Mouse (Mus musculus) small intestine, adult 2 months (tissue): ENCODE measurements around the gene Il27ra. TPM values are rescaled to one million over a fixed set of nuclear protein-coding genes. Genes with fewer than 3 reads are reported as not detected.

Experiments used
- H3K27ac ChIP-seq: fragments of 200-500 bp; 2 replicates; pipeline ENCODE4 v1.5.1; 2012; ENCODE audit warnings: low read depth, low read length, control low read depth, inconsistent platforms; ENCODE audit not compliant: insufficient read depth
- H3K27me3 ChIP-seq: fragments of 200-500 bp; 2 replicates; pipeline ENCODE4 v1.6.1; 2012; ENCODE audit warnings: mild to moderate bottlenecking, moderate library complexity, low read length, inconsistent platforms; ENCODE audit not compliant: control insufficient read depth, insufficient read depth
- H3K36me3 ChIP-seq: fragments of 200-500 bp; 2 replicates; pipeline ENCODE4 v1.6.1; 2012; ENCODE audit warnings: mild to moderate bottlenecking, low read length, control low read depth, inconsistent platforms; ENCODE audit not compliant: control insufficient read depth, insufficient read depth
- H3K4me1 ChIP-seq: fragments of 200-500 bp; 2 replicates; pipeline ENCODE4 v1.6.1; 2012; ENCODE audit warnings: low read length, inconsistent platforms, mixed read lengths; ENCODE audit not compliant: control insufficient read depth, insufficient read depth, insufficient read length
- H3K4me3 ChIP-seq: fragments of 200-500 bp; 2 replicates; pipeline ENCODE4 v1.5.1; 2012; ENCODE audit warnings: low read depth, mild to moderate bottlenecking, control low read depth, inconsistent platforms, low read length, moderate library complexity
- CTCF ChIP-seq: fragments of 200-500 bp; IDR thresholded peaks from 2 replicates; pipeline ENCODE4 v1.5.1; 2012; ENCODE audit warnings: low read depth, mild to moderate bottlenecking, control low read depth, inconsistent platforms, low read length, moderate library complexity, mixed read lengths; ENCODE audit not compliant: insufficient replicate concordance, insufficient read length; ENCODE audit errors: extremely low read depth
- POLR2A ChIP-seq: fragments of 200-500 bp; IDR thresholded peaks from 2 replicates; pipeline ENCODE4 v1.6.1; 2012; ENCODE audit warnings: low read depth, mild to moderate bottlenecking, control low read depth, inconsistent platforms, low read length, moderate library complexity
- WGBS: fragments of 180-500 bp; shearing (Covaris S2); methylation state at CpG from one replicate; pipeline ENCODE4 v1.1.7; 2018; 5-methylcytosine and 5-hydroxymethylcytosine counted together
- polyA plus RNA-seq: library from polyadenylated mRNA; depleted of rRNA; stranded (reverse); fragments of >200 nt; gene quantifications from 2 replicates; pipeline ENCODE4 v1.2.3, GENCODE M21; 2012

Il27ra gene
- polyA plus RNA-seq, 1 experiment = 5.5 TPM

GRCm38 (mm10) chr8:84052746-84053145 lies 10.4 kb upstream of the Il27ra start:
- Histone ChIP-seq H3K4me1 (no peaks in the 10 kb centered on the region), H3K27me3 (no peaks in the 10 kb centered on the region), H3K27ac (no peak overlapping the region), H3K4me3 (no peak overlapping the region), H3K36me3 (no peaks in the 10 kb centered on the region)
- WGBS = 18% methylated on average over 3 of the region's 3 CpGs
- TF ChIP-seq POLR2A (no peak), CTCF (no peak)

- no peak overlapping the region for H3K4me3 ChIP-seq
- H3K27ac ChIP-seq = no peak overlapping the region
- H3K4me1 ChIP-seq = no peaks in the 10 kb centered on the region
- peaks cover 12% of the 10 kb centered on the region; the same call in 1 of the 2 replicates for H3K27me3 ChIP-seq
- 79% methylated on average over 5 of the region's 5 CpGs for WGBS
- H3K36me3 ChIP-seq = no peaks in the 10 kb centered on the region
- TF ChIP-seq POLR2A = no peak
- TF ChIP-seq CTCF = no peak
Measured at GRCm38 (mm10) chr8:84048171-84048570, 5.8 kb upstream of the Il27ra start.

- 80% methylated on average over 3 of the region's 3 CpGs for WGBS
- TF ChIP-seq POLR2A = no peak
- Histone ChIP-seq H3K27me3 (peaks cover 17% of the 10 kb centered on the region; the same call in 1 of the 2 replicates), H3K36me3 (no peaks in the 10 kb centered on the region), H3K27ac (no peak overlapping the region), H3K4me3 (no peak overlapping the region), H3K4me1 (peaks cover 3% of the 10 kb centered on the region)
Measured at GRCm38 (mm10) chr8:84046505-84046904, 4.1 kb upstream of the Il27ra start.

GRCm38 (mm10) chr8:84044900-84045299 lies 2.5 kb upstream of the Il27ra start, which contains the start of gene Rln3:
Gene Rln3, minus strand, starts transcription at chr8:84045000.
- no peak within 1 kb of the TSS for H3K4me3 ChIP-seq
- 19% methylated on average over 9 of the region's 9 CpGs for WGBS

GRCm38 (mm10) chr8:84044103-84044502 lies 1.7 kb upstream of the Il27ra start:
- Histone ChIP-seq H3K4me1 (peaks cover 3% of the 10 kb centered on the region), H3K36me3 (no peaks in the 10 kb centered on the region), H3K4me3 (no peak overlapping the region), H3K27me3 (peaks cover 17% of the 10 kb centered on the region; the same call in 1 of the 2 replicates), H3K27ac (no peak overlapping the region)
- WGBS = 36% methylated on average over 7 of the region's 7 CpGs
- TF ChIP-seq POLR2A = peak; percentile 10; the same call in 1 of the 2 replicates
- no peak; the same call in 1 of the 2 replicates for TF ChIP-seq CTCF

More at GRCm38 (mm10) chr8:84044900-84045299, 2.5 kb upstream of the Il27ra start, which contains the start of gene Rln3:
- Histone ChIP-seq H3K27me3 (peaks cover 17% of the 10 kb centered on the region; the same call in 1 of the 2 replicates), H3K4me1 (peaks cover 3% of the 10 kb centered on the region), H3K27ac (no peak within 1 kb of the TSS), H3K36me3 (no peaks in the 10 kb centered on the region)
- TF ChIP-seq POLR2A = no peak
- TF ChIP-seq CTCF = no peak

- Histone ChIP-seq H3K27ac (no peak overlapping the region), H3K36me3 (no peaks in the 10 kb centered on the region), H3K4me3 (peak overlapping the region; percentile 57), H3K27me3 (peaks cover 17% of the 10 kb centered on the region; the same call in 1 of the 2 replicates), H3K4me1 (peaks cover 3% of the 10 kb centered on the region)
- WGBS = 61% methylated on average over 12 of the region's 12 CpGs
- no peak for TF ChIP-seq CTCF
Measured at GRCm38 (mm10) chr8:84042948-84043342, 556 bp upstream of the Il27ra start.

- TF ChIP-seq POLR2A (no peak), CTCF (peak; percentile 89; the same call in 1 of the 2 replicates)
- no peaks in the 10 kb centered on the region for H3K36me3 ChIP-seq
- peaks cover 3% of the 10 kb centered on the region for H3K4me1 ChIP-seq
- no peak overlapping the region for H3K27ac ChIP-seq
- H3K4me3 ChIP-seq = no peak overlapping the region
- 6% methylated on average over 5 of the region's 5 CpGs for WGBS
- H3K27me3 ChIP-seq = peaks cover 10% of the 10 kb centered on the region; the same call in 1 of the 2 replicates
Measured at GRCm38 (mm10) chr8:84039050-84039449, 3.3 kb downstream of the Il27ra start.

GRCm38 (mm10) chr8:84038015-84038414 lies 4.4 kb downstream of the Il27ra start:
- Histone ChIP-seq H3K27me3 (0 out of 2 replicates have a peak, but pooled peaks cover 4% of the 10 kb centered on the region), H3K36me3 (no peaks in the 10 kb centered on the region), H3K4me3 (no peak overlapping the region), H3K4me1 (peaks cover 3% of the 10 kb centered on the region), H3K27ac (no peak overlapping the region)
- WGBS = 60% methylated on average over 5 of the region's 5 CpGs
- TF ChIP-seq CTCF = no peak
- TF ChIP-seq POLR2A = no peak
